Mouse (Mus musculus) colon, adult 2 months (tissue): ENCODE measurements around the gene Klhl25. TPM values are rescaled to one million over a fixed set of nuclear protein-coding genes. Genes with fewer than 3 reads are reported as not detected.

Source experiments
- polyA plus RNA-seq: library from polyadenylated mRNA; depleted of rRNA; stranded (reverse); fragments of >200 nt; gene quantifications from 2 replicates; pipeline ENCODE4 v1.2.3, GENCODE M21; 2012; rRNA removed

Gene Klhl25
- 13.9 and 14.0 TPM in 2 replicates for polyA plus RNA-seq

DNA sequence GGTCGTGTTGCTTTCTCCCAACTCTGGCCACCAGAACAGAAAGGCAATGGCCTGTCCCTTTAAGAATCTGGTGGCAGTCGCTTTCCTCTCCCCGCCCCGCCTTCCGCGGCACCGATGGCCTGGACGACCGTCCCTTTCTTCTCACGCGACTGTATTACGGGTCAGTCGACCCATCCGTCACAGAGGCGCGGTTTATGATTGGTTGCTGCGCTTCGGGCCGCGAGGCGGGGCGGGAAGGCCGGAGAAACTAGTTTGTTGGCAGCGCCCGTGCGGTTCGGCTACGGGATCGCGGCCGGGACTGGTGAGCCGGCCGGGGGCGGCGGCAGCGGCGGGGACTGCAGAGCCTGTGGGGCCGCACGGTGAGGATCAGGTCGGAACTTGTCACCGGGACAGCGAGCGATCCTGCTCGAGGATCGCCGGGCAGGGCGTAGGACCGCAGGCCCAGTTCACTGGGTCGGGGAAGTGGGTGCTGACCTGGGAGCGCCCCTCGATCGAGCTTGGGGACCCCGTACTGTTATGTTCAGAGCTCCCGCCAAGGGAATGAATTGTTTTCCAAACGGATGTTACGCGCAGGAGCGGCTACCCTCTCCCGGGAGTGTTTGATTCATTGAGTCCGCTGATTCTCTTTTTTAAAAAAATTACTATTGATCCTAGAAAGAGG, at the start of gene Klhl25:
Klhl25 (plus strand) TSS at position 196 of the 661 bp plus-strand sequence.

